Mouse (Mus musculus) c-Kit-positive CD71-positive TER-119-positive erythroid progenitor cells, embryonic 14.5 days (primary cell): ENCODE data around the gene Capn1.

Experiments used
- DNase-seq: peaks from one replicate; pipeline ENCODE4 v3.0.0-alpha.2; 2013; ENCODE audit warnings: low spot score

The Capn1 gene

GRCm38 (mm10) chr19:5989585-5989984 is 26.1 kb downstream of the Capn1 start:
- DNase-seq: no peak

- DNase-seq: no peak
Measured at GRCm38 (mm10) chr19:5988815-5989452, 26.8 kb downstream of the Capn1 start.

GRCm38 (mm10) chr19:5988027-5988814 is 27.5 kb downstream of the Capn1 start:
- no peak for DNase-seq

GRCm38 (mm10) chr19:5986043-5986442 is 29.7 kb downstream of the Capn1 start, which contains the start of gene Slc22a20:
Slc22a20 (minus strand) TSS chr19:5986143.
- no peak for DNase-seq

- no peak for DNase-seq
Measured at GRCm38 (mm10) chr19:5980477-5980876, 35.2 kb downstream of the Capn1 start.

- DNase-seq: no peak
Measured at GRCm38 (mm10) chr19:5977717-5978116, 38.0 kb downstream of the Capn1 start.

GRCm38 (mm10) chr19:5975676-5976075 is 40.0 kb downstream of the Capn1 start:
- no peak for DNase-seq

- DNase-seq: no peak
Measured at GRCm38 (mm10) chr19:5975112-5975511, 40.6 kb downstream of the Capn1 start.

- DNase-seq: peak; percentile 73
Measured at GRCm38 (mm10) chr19:5967664-5968063, 48.0 kb downstream of the Capn1 start.

GRCm38 (mm10) chr19:5966786-5967185 is 48.9 kb downstream of the Capn1 start:
- DNase-seq: peak; percentile 77

GRCm38 (mm10) chr19:5965910-5966309 is 49.8 kb downstream of the Capn1 start:
- DNase-seq: no peak

- peak; percentile 90 for DNase-seq
Measured at GRCm38 (mm10) chr19:5965280-5965679, 50.4 kb downstream of the Capn1 start.

- no peak for DNase-seq
Measured at GRCm38 (mm10) chr19:5964804-5965203, 50.9 kb downstream of the Capn1 start.

GRCm38 (mm10) chr19:5963883-5964562 is 51.7 kb downstream of the Capn1 start, which contains the start of gene Pola2:
Pola2 (minus strand) TSS chr19:5964202.
- peak; percentile 84 for DNase-seq

GRCm38 (mm10) chr19:5962651-5963050 is 53.0 kb downstream of the Capn1 start:
- DNase-seq: no peak

GRCm38 (mm10) chr19:5957371-5957770 is 58.3 kb downstream of the Capn1 start:
- DNase-seq: no peak

GRCm38 (mm10) chr19:5956685-5957084 is 59.0 kb downstream of the Capn1 start:
- peak; percentile 81 for DNase-seq

- no peak for DNase-seq
Measured at GRCm38 (mm10) chr19:5955704-5956670, 59.7 kb downstream of the Capn1 start.

GRCm38 (mm10) chr19:5954936-5955335 is 60.8 kb downstream of the Capn1 start:
- DNase-seq: no peak

GRCm38 (mm10) chr19:5954031-5954710 is 61.5 kb downstream of the Capn1 start:
- no peak for DNase-seq

GRCm38 (mm10) chr19:5953201-5953770 is 62.4 kb downstream of the Capn1 start:
- no peak for DNase-seq
